ENCODE assay signal across 8 mouse cellular contexts in genomic region chr6:50263670-50264069, GRCm38 (mm10). TPM values are rescaled to one million over a fixed set of nuclear protein-coding genes. Genes with fewer than 3 reads are reported as not detected.
DNase-seq lines count a peak whose midpoint lies in the region; ATAC-seq lines count a peak whose summit lies in the region.

TSS of gene Gsdme (minus strand) at chr6:50263862.

- no peaks in the 10 kb centered on the region for H3K36me3 ChIP-seq in forebrain, embryonic 11.5 days (ENCODE audit: control insufficient read depth, insufficient read depth, low read length)
- no peaks in the 10 kb centered on the region for H3K36me3 ChIP-seq in neural tube, embryonic 12.5 days

- no peaks in the 10 kb centered on the region for H3K9me3 ChIP-seq in forebrain, embryonic 11.5 days (ENCODE audit: control insufficient read depth, low read length)
- no peaks in the 10 kb centered on the region for H3K9me3 ChIP-seq in neural tube, embryonic 12.5 days

- H3K4me1 ChIP-seq in forebrain, embryonic 11.5 days (replicated peaks; ENCODE audit: control insufficient read depth, insufficient read depth, low read length): peaks cover 4% of the 10 kb centered on the region; the same call in 1 of the 2 replicates
- peaks cover 15% of the 10 kb centered on the region for H3K4me1 ChIP-seq in neural tube, embryonic 12.5 days

- no peak within 1 kb of the TSS for H3K9ac ChIP-seq in forebrain, embryonic 11.5 days (ENCODE audit: low read length)
- H3K9ac ChIP-seq in neural tube, embryonic 12.5 days: no peak within 1 kb of the TSS

- no peak within 1 kb of the TSS for H3K4me3 ChIP-seq in forebrain, embryonic 11.5 days (ENCODE audit: low read depth, low read length)
- no peak within 1 kb of the TSS for H3K4me3 ChIP-seq in neural tube, embryonic 12.5 days

- no peak within 1 kb of the TSS for H3K4me2 ChIP-seq in forebrain, embryonic 11.5 days (ENCODE audit: low read depth, low read length, severe bottlenecking)
- no peak within 1 kb of the TSS for H3K4me2 ChIP-seq in neural tube, embryonic 12.5 days (replicated peaks)

- H3K27me3 ChIP-seq in forebrain, embryonic 11.5 days (ENCODE audit: control insufficient read depth, insufficient read depth, low read length): no peaks in the 10 kb centered on the region
- H3K27me3 ChIP-seq in neural tube, embryonic 12.5 days (replicated peaks): no peaks in the 10 kb centered on the region

- 95% methylated on average over 6 of the region's 6 CpGs for WGBS in forebrain, embryonic 11.5 days
- WGBS in large intestine, adult 2 months: 22% methylated on average over 6 of the region's 6 CpGs
- 82% methylated on average over 6 of the region's 6 CpGs for WGBS in neural tube, embryonic 12.5 days

- H3K27ac ChIP-seq in forebrain, embryonic 11.5 days (ENCODE audit: low read depth, low read length): no peak within 1 kb of the TSS
- H3K27ac ChIP-seq in neural tube, embryonic 12.5 days: no peak within 1 kb of the TSS

- ATAC-seq in forebrain, embryonic 11.5 days (replicated peaks; ENCODE audit: low FRiP score): no peak
- ATAC-seq in neural tube, embryonic 12.5 days (ENCODE audit: low FRiP score, low read depth): no peak

- no peak for DNase-seq in left cerebral cortex, adult 18-20 months (ENCODE audit: low spot score in 2 of 2)
- DNase-seq in left cerebral cortex, adult 11 months (ENCODE audit: low spot score): no peak
- DNase-seq in forebrain, embryonic 11.5 days (ENCODE audit: low spot score): no peak
- no peak for DNase-seq in large intestine, adult 2 months (ENCODE audit: low read depth, low spot score)
- no peak for DNase-seq in cerebellum, postnatal 25 days
- DNase-seq in frontal cortex, postnatal 14 days (ENCODE audit: low spot score in 2 of 2): no peak
- DNase-seq in Muller cell, postnatal 12 days (ENCODE audit: inconsistent ontology term): no peak

RNA-seq across cellular contexts. Expression of gene Gsdme, which starts in this region (rescaled TPM):
- 10 to 100 TPM; 12.3 to 12.4 TPM for total RNA-seq in left cerebral cortex, adult 18-20 months (2021)
- polyA plus RNA-seq in forebrain, embryonic 11.5 days (2014; fragmentation: Nextera tagmentation; extraction: Ambion mirVana): 57.6 and 62.3 TPM in 2 replicates
- polyA plus RNA-seq in large intestine, adult 2 months (2012; rRNA removed): 52.1 and 68.5 TPM in 2 replicates
- 52.7 and 53.4 TPM in 2 replicates for polyA plus RNA-seq in neural tube, embryonic 12.5 days (2016; fragmentation: Nextera tagmentation; extraction: Ambion mirVana)
